Mouse (Mus musculus): ENCODE data around the gene Tspan31. TPM values are rescaled to one million over a fixed set of nuclear protein-coding genes. Genes with fewer than 3 reads are reported as not detected.
A peak's percentile ranks its signal among the peaks of the same experiment; 100 is the strongest.

Tspan31 gene
- polyA plus RNA-seq, 1 experiment = 118 TPM

DNA sequence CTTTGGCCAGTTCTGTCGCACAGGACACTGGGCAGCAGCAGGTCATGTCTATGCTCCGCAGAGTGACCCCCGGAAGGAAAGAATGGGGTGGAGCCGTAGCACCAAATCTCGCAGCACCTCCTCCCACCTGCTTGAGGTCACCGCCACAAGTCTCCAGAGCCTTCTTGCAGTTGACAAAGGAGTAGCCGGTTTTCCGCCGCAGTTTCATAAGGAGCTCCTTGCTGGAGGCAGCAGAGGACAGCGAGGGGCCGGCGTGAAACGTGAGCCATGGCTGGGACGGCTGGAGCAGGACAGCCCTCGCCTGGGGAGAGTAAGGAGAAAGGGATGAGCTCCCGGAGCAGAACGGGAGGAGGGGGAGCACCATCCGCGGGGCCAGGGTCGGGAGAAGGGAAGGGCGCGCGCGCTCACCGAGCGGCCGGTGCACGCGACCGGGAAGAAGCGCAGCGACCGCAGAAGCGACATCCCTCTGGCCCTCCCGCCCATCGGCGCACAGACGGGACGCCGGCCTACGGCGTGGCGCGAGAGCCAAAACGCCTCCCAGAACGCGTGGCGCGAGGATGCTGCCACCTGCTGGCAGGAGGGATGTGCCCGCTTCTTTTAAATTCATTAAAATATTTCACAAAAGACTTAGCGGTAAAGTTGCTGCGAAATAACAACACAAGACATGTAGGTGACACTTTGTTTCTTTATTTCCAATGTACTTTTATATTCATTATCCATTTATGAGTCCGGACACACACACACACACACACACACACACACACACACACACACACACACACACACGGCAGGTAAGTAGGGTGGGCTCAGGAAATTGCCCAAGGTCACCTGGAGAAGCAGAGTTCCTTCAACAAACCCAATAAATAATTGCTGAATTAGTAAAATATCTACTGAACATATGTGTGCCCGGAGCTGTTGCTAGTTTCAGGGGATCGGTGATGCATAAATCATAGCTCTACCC, 39.4 kb downstream of the Tspan31 start, which contains the start of gene Tsfm:
Gene Tsfm (minus strand): TSS at position 505 of the 961 bp plus-strand sequence.
- Histone ChIP-seq H3K27ac (ENCODE audit: insufficient read depth, low read length) (peak within 1 kb of the TSS; percentile 45), H3K4me1 (ENCODE audit: control insufficient read depth, insufficient read depth, low read length) (no peaks in the 10 kb centered on the region), H3K4me3 (ENCODE audit: insufficient read depth, low read length) (peak within 1 kb of the TSS; percentile 93)
- peak; percentile 95 for TF ChIP-seq CTCF (IDR thresholded peaks at IDR 0.05; ENCODE audit: borderline replicate concordance, insufficient read depth, low read length)
- TF ChIP-seq POLR2A (IDR thresholded peaks at IDR 0.05; ENCODE audit: low read depth, low read length) = peak; percentile 70

DNA sequence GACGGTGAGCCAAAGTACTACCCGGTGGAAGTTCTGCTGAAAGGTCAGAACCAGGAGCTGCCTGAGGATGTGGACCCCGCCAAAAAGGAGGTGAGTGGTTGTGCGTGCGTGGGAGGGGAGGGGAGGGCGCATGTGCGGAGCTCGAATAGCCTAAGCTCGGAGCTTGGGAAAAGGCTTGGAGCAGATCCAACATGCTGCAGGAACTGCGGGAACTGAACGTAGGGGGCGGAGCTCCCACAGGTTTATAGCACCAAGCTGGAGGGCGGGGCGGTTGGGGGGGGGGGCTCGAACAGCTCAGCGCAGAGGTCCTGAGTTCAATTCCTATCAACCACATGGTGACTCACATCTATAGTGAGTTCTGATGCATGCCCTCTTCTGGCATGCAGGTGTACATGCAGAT, 51.6 kb downstream of the Tspan31 start:
- H3K27ac ChIP-seq (ENCODE audit: insufficient read depth, low read length) = no peak overlapping the region
- no peak for TF ChIP-seq CTCF (IDR thresholded peaks at IDR 0.05; ENCODE audit: borderline replicate concordance, insufficient read depth, low read length)
- no peak for TF ChIP-seq POLR2A (IDR thresholded peaks at IDR 0.05; ENCODE audit: low read depth, low read length)
- no peak overlapping the region for H3K4me3 ChIP-seq (ENCODE audit: insufficient read depth, low read length)
- H3K4me1 ChIP-seq (ENCODE audit: control insufficient read depth, insufficient read depth, low read length) = no peaks in the 10 kb centered on the region

Other genes starting within 250 kb of the Tspan31 start
- gene Atp23, start 168.9 kb downstream of the Tspan31 start, polyA plus RNA-seq (2011; ENCODE audit: insufficient read length, low read depth, missing spikeins) = 4.7 and 5.2 TPM in 2 replicates
- 152 and 208 TPM in 2 replicates for gene Ctdsp2, start 91.5 kb downstream of the Tspan31 start, polyA plus RNA-seq (2011; ENCODE audit: insufficient read length, low read depth, missing spikeins)
- gene Avil, start 69.6 kb downstream of the Tspan31 start, polyA plus RNA-seq (2011; ENCODE audit: insufficient read length, low read depth, missing spikeins) = 0.57 and 1.5 TPM in 2 replicates
- gene Tsfm, start 39.4 kb downstream of the Tspan31 start, polyA plus RNA-seq (2011; ENCODE audit: insufficient read length, low read depth, missing spikeins) = 25.4 and 28.6 TPM in 2 replicates
- 21.8 and 24.3 TPM in 2 replicates for gene Mettl1, start 28.9 kb downstream of the Tspan31 start, polyA plus RNA-seq (2011; ENCODE audit: insufficient read length, low read depth, missing spikeins)
- 2.2 and 3.7 TPM in 2 replicates for gene Eef1akmt3, start 28.8 kb downstream of the Tspan31 start, polyA plus RNA-seq (2011; ENCODE audit: insufficient read length, low read depth, missing spikeins)
- gene Cyp27b1, start 22.0 kb downstream of the Tspan31 start, polyA plus RNA-seq (2011; ENCODE audit: insufficient read length, low read depth, missing spikeins) = not detected in 2 replicates
- 2.8 and 3.0 TPM in 2 replicates for gene March9, start 10.1 kb downstream of the Tspan31 start, polyA plus RNA-seq (2011; ENCODE audit: insufficient read length, low read depth, missing spikeins)
- gene Cdk4, start 6.7 kb downstream of the Tspan31 start, polyA plus RNA-seq (2011; ENCODE audit: insufficient read length, low read depth, missing spikeins) = 596 and 724 TPM in 2 replicates
- gene Agap2, start 5.0 kb upstream of the Tspan31 start, polyA plus RNA-seq (2011; ENCODE audit: insufficient read length, low read depth, missing spikeins) = 0.08 and 0.21 TPM in 2 replicates
- gene Os9, start 50.9 kb upstream of the Tspan31 start, polyA plus RNA-seq (2011; ENCODE audit: insufficient read length, low read depth, missing spikeins) = 84.1 and 87.6 TPM in 2 replicates
- 28.3 and 39.3 TPM in 2 replicates for gene B4galnt1, start 95.0 kb upstream of the Tspan31 start, polyA plus RNA-seq (2011; ENCODE audit: insufficient read length, low read depth, missing spikeins)
- 2.2 and 2.8 TPM in 2 replicates for gene Slc26a10, start 110.4 kb upstream of the Tspan31 start, polyA plus RNA-seq (2011; ENCODE audit: insufficient read length, low read depth, missing spikeins)
- 187 TPM in 2 replicates for gene Arhgef25, start 119.8 kb upstream of the Tspan31 start, polyA plus RNA-seq (2011; ENCODE audit: insufficient read length, low read depth, missing spikeins)
- gene Dtx3, start 125.5 kb upstream of the Tspan31 start, polyA plus RNA-seq (2011; ENCODE audit: insufficient read length, low read depth, missing spikeins) = 62.3 and 82.0 TPM in 2 replicates
- gene Pip4k2c, start 141.3 kb upstream of the Tspan31 start, polyA plus RNA-seq (2011; ENCODE audit: insufficient read length, low read depth, missing spikeins) = 24.3 and 25.2 TPM in 2 replicates
- 0.80 and 1.6 TPM in 2 replicates for gene Kif5a, start 193.1 kb upstream of the Tspan31 start, polyA plus RNA-seq (2011; ENCODE audit: insufficient read length, low read depth, missing spikeins)
- 149 and 162 TPM in 2 replicates for gene Dctn2, start 196.1 kb upstream of the Tspan31 start, polyA plus RNA-seq (2011; ENCODE audit: insufficient read length, low read depth, missing spikeins)
- gene Mbd6, start 218.8 kb upstream of the Tspan31 start, polyA plus RNA-seq (2011; ENCODE audit: insufficient read length, low read depth, missing spikeins) = 26.4 and 27.2 TPM in 2 replicates
- gene Mars, start 241.5 kb upstream of the Tspan31 start, polyA plus RNA-seq (2011; ENCODE audit: insufficient read length, low read depth, missing spikeins) = 105 and 110 TPM in 2 replicates

All from embryonic fibroblast, embryonic 13.5 days (primary cell).